Mouse (Mus musculus): Measurements from ENCODE around the gene Spint1.

Spint1 gene

GRCm38 (mm10) chr2:119237210-119237870 lies at the start of gene Spint1:
Gene Spint1 (plus strand): TSS chr2:119237362.
- DNase-seq (ENCODE audit: extremely low spot score, low spot score), result peak; percentile 44

- DNase-seq (ENCODE audit: extremely low spot score, low spot score), result peak; percentile 90
These were observed 48.0 kb upstream of the Spint1 start for GRCm38 (mm10) chr2:119189029-119189710.

- DNase-seq (ENCODE audit: extremely low spot score, low spot score), result no peak
These were observed 46.2 kb upstream of the Spint1 start for GRCm38 (mm10) chr2:119190969-119191368.

GRCm38 (mm10) chr2:119194140-119194539 lies 43.0 kb upstream of the Spint1 start:
- no peak for DNase-seq (ENCODE audit: extremely low spot score, low spot score)

GRCm38 (mm10) chr2:119196316-119197108 lies 40.6 kb upstream of the Spint1 start:
- no peak for DNase-seq (ENCODE audit: extremely low spot score, low spot score)

GRCm38 (mm10) chr2:119197493-119197892 lies 39.7 kb upstream of the Spint1 start:
- no peak for DNase-seq (ENCODE audit: extremely low spot score, low spot score)

- DNase-seq (ENCODE audit: extremely low spot score, low spot score), result no peak
These were observed 39.1 kb upstream of the Spint1 start for GRCm38 (mm10) chr2:119198049-119198448.

GRCm38 (mm10) chr2:119198934-119199333 lies 38.2 kb upstream of the Spint1 start:
- DNase-seq (ENCODE audit: extremely low spot score, low spot score), result no peak

GRCm38 (mm10) chr2:119202914-119203453 lies 34.2 kb upstream of the Spint1 start:
- DNase-seq (ENCODE audit: extremely low spot score, low spot score), result no peak

- no peak for DNase-seq (ENCODE audit: extremely low spot score, low spot score)
These were observed 33.2 kb upstream of the Spint1 start for GRCm38 (mm10) chr2:119203871-119204460.

- DNase-seq (ENCODE audit: extremely low spot score, low spot score), result peak; percentile 14
These were observed 29.2 kb upstream of the Spint1 start for GRCm38 (mm10) chr2:119207961-119208343.

- peak; percentile 94 for DNase-seq (ENCODE audit: extremely low spot score, low spot score)
These were observed 28.6 kb upstream of the Spint1 start, which contains the start of the genes Zfyve19 and Dnajc17 for GRCm38 (mm10) chr2:119208344-119209175. Gene Zfyve19 (plus strand): TSS chr2:119208617. Gene Dnajc17 (minus strand): TSS chr2:119208795.

- DNase-seq (ENCODE audit: extremely low spot score, low spot score), result no peak
These were observed 28.0 kb upstream of the Spint1 start for GRCm38 (mm10) chr2:119209176-119209507.

- no peak for DNase-seq (ENCODE audit: extremely low spot score, low spot score)
These were observed 7.1 kb upstream of the Spint1 start, which contains the start of gene Ppp1r14d for GRCm38 (mm10) chr2:119229775-119230704. Gene Ppp1r14d (minus strand): TSS chr2:119229906.

GRCm38 (mm10) chr2:119236682-119237209 lies 416 bp upstream of the Spint1 start:
- no peak for DNase-seq (ENCODE audit: extremely low spot score, low spot score)

GRCm38 (mm10) chr2:119237871-119238220 lies 684 bp downstream of the Spint1 start:
- DNase-seq (ENCODE audit: extremely low spot score, low spot score), result peak; percentile 41

GRCm38 (mm10) chr2:119238671-119239070 lies 1.5 kb downstream of the Spint1 start:
- DNase-seq (ENCODE audit: extremely low spot score, low spot score), result no peak

- no peak for DNase-seq (ENCODE audit: extremely low spot score, low spot score)
These were observed 3.1 kb downstream of the Spint1 start for GRCm38 (mm10) chr2:119240075-119240818.

GRCm38 (mm10) chr2:119240819-119241186 lies 3.6 kb downstream of the Spint1 start:
- DNase-seq (ENCODE audit: extremely low spot score, low spot score), result no peak

Measured in neural tube, embryonic 10.5 days (tissue).